ENCODE assay signal across 8 mouse cellular contexts in genomic region chr2:117210416-117211085, GRCm38 (mm10). TPM values are rescaled to one million over a fixed set of nuclear protein-coding genes. Genes with fewer than 3 reads are reported as not detected.
DNase-seq lines count a peak whose midpoint lies in the region; ATAC-seq lines count a peak whose summit lies in the region.

No protein-coding gene starts in this region.

- H3K4me1 ChIP-seq in megakaryocyte, embryonic 14.5 days, result peaks cover 17% of the 10 kb centered on the region
- peaks cover 10% of the 10 kb centered on the region for H3K4me1 ChIP-seq in lung, embryonic 15.5 days
- H3K4me1 ChIP-seq in stomach, embryonic 16.5 days (ENCODE audit: control insufficient read depth, insufficient read depth, low read length), result peaks cover 4% of the 10 kb centered on the region; the same call in 1 of the 2 replicates

- peaks cover 6% of the 10 kb centered on the region for H3K27me3 ChIP-seq in megakaryocyte, embryonic 14.5 days (replicated peaks)
- H3K27me3 ChIP-seq in lung, embryonic 15.5 days, result no peaks in the 10 kb centered on the region
- no peaks in the 10 kb centered on the region for H3K27me3 ChIP-seq in stomach, embryonic 16.5 days (ENCODE audit: control insufficient read depth, insufficient read depth, low read length)

- peak overlapping the region; percentile 43 for H3K4me2 ChIP-seq in lung, embryonic 15.5 days
- H3K4me2 ChIP-seq in stomach, embryonic 16.5 days (ENCODE audit: low read depth, low read length), result peak overlapping the region; percentile 48

- peaks cover 5% of the 10 kb centered on the region for H3K9me3 ChIP-seq in megakaryocyte, embryonic 14.5 days
- H3K9me3 ChIP-seq in lung, embryonic 15.5 days, result no peaks in the 10 kb centered on the region
- H3K9me3 ChIP-seq in stomach, embryonic 16.5 days (replicated peaks; ENCODE audit: control insufficient read depth, low read length), result no peaks in the 10 kb centered on the region

- no peak overlapping the region for H3K9ac ChIP-seq in lung, embryonic 15.5 days
- peak overlapping the region; percentile 20; the same call in 1 of the 2 replicates for H3K9ac ChIP-seq in stomach, embryonic 16.5 days (ENCODE audit: low read length)

- WGBS in lung, embryonic 15.5 days, result 3% methylated on average over 6 of the region's 6 CpGs
- WGBS in stomach, embryonic 16.5 days, result 8% methylated on average over 6 of the region's 6 CpGs

- peak overlapping the region; percentile 46 for H3K4me3 ChIP-seq in megakaryocyte, embryonic 14.5 days (replicated peaks)
- H3K4me3 ChIP-seq in lung, embryonic 15.5 days, result no peak overlapping the region
- H3K4me3 ChIP-seq in stomach, embryonic 16.5 days (replicated peaks; ENCODE audit: low read length), result peak overlapping the region; percentile 2; the same call in 1 of the 2 replicates

- no peaks in the 10 kb centered on the region for H3K36me3 ChIP-seq in megakaryocyte, embryonic 14.5 days (replicated peaks; ENCODE audit: low read length)
- no peaks in the 10 kb centered on the region for H3K36me3 ChIP-seq in lung, embryonic 15.5 days
- H3K36me3 ChIP-seq in stomach, embryonic 16.5 days (ENCODE audit: control insufficient read depth, insufficient read depth, low read length), result no peaks in the 10 kb centered on the region

- no peak for ATAC-seq in megakaryocyte, adult 5-6 weeks (ENCODE audit: poor library complexity, severe bottlenecking)
- ATAC-seq in granulocyte monocyte progenitor cell, adult 5-6 weeks (replicated peaks; ENCODE audit: poor library complexity, severe bottlenecking), result peak; percentile 40
- ATAC-seq in lung, embryonic 15.5 days (ENCODE audit: borderline replicate concordance, extremely low read depth, low FRiP score, low TSS enrichment), result peak; percentile 98
- ATAC-seq in stomach, embryonic 16.5 days (ENCODE audit: insufficient read depth, low FRiP score), result peak; percentile 94
- ATAC-seq in erythroblast, adult 5-6 weeks (replicated peaks; ENCODE audit: low FRiP score, poor library complexity, severe bottlenecking), result no peak

- DNase-seq in kidney, adult 11 months, result peak; percentile 20
- DNase-seq in cerebellum, postnatal 36 days, result no peak

- H3K27ac ChIP-seq in lung, embryonic 15.5 days, result peak overlapping the region; percentile 37; the same call in 1 of the 2 replicates
- no peak overlapping the region for H3K27ac ChIP-seq in stomach, embryonic 16.5 days (ENCODE audit: low read length)

RNA-seq across cellular contexts. Expression of gene Fam98b, which starts 39.0 kb away (rescaled TPM):
- polyA plus RNA-seq in megakaryocyte, embryonic 14.5 days (2012; ENCODE audit: insufficient read depth, low replicate concordance), result 5.8 TPM in 1 of 2 replicates, not detected in the other
- 20.6 and 22.7 TPM in 2 replicates for total RNA-seq in megakaryocyte, adult 5-6 weeks (2015)
- 6.5 and 10.6 TPM in 2 replicates for total RNA-seq in megakaryocyte, adult 5-6 weeks (2017)
- 40.9 and 43.6 TPM in 2 replicates for total RNA-seq in granulocyte monocyte progenitor cell, adult 5-6 weeks (2014; fragmentation: Nextera tagmentation)
- 17.5 and 23.6 TPM in 2 replicates for total RNA-seq in granulocyte monocyte progenitor cell, adult 5-6 weeks (2017)
- polyA plus RNA-seq in lung, embryonic 15.5 days (2015; fragmentation: Nextera tagmentation; extraction: Ambion mirVana), result 10.0 and 10.6 TPM in 2 replicates
- polyA plus RNA-seq in stomach, embryonic 16.5 days (2015; fragmentation: Nextera tagmentation; extraction: Ambion mirVana), result 5.3 and 7.4 TPM in 2 replicates
- total RNA-seq in erythroblast, adult 5-6 weeks (2015; ENCODE audit: low replicate concordance), result 11.5 and 16.3 TPM in 2 replicates
- 0.28 and 4.1 TPM in 2 replicates for total RNA-seq in erythroblast, adult 5-6 weeks (2017; ENCODE audit: low replicate concordance)

Comparison
In these comparisons a context has a peak if more than half of its experiments do, and no peak if none do; other contexts are left out.
1. ATAC-seq: peak in granulocyte monocyte progenitor cell, adult 5-6 weeks (single experiment), lung, embryonic 15.5 days (single experiment) and stomach, embryonic 16.5 days (single experiment); none in megakaryocyte, adult 5-6 weeks (single experiment) and erythroblast, adult 5-6 weeks (single experiment).